Mouse (Mus musculus): Measurements from ENCODE around the gene Fgf12. TPM values are rescaled to one million over a fixed set of nuclear protein-coding genes. Genes with fewer than 3 reads are reported as not detected.

Fgf12 gene
- polyA plus RNA-seq, 1 experiment from 2014 or later: 0.43 TPM

DNA sequence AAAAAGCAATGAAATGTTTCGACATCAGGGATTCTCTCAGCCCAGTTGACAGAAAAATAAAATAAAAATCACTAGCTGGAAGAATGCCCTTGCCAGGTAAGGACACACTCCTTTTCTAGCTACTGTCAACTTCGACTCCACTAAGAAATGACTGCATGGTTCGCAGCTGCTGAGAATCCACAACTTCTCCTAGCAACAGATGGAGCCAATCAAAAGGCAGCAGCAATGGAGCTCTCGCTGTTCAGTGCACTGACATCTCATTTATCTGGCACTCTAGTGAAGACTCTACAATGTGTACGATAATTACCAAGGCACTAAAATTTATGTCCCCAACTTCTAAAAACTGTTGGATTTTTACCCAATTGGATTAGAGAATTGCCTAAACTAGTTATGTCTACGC is 407.5 kb downstream of the Fgf12 start:
- no peak overlapping the region for H3K4me3 ChIP-seq
- no peak overlapping the region for H3K27ac ChIP-seq
- H3K9me3 ChIP-seq (replicated peaks): no peaks in the 10 kb centered on the region
- H3K27me3 ChIP-seq (ENCODE audit: low read depth, poor library complexity, severe bottlenecking): no peaks in the 10 kb centered on the region
- H3K4me1 ChIP-seq: no peaks in the 10 kb centered on the region
- H3K36me3 ChIP-seq: no peaks in the 10 kb centered on the region
- no peak for DNase-seq (ENCODE audit: low spot score)
- 54% methylated on average over 6 of the region's 6 CpGs for WGBS

- no peaks in the 10 kb centered on the region for H3K9me3 ChIP-seq (replicated peaks)
- DNase-seq (ENCODE audit: low spot score): no peak
- H3K27me3 ChIP-seq (ENCODE audit: low read depth, poor library complexity, severe bottlenecking): no peaks in the 10 kb centered on the region
- H3K36me3 ChIP-seq: no peaks in the 10 kb centered on the region
- no peak overlapping the region for H3K4me3 ChIP-seq
- H3K4me1 ChIP-seq: no peaks in the 10 kb centered on the region
- WGBS: 94% methylated on average over 1 of the region's 1 CpGs
- no peak overlapping the region for H3K27ac ChIP-seq
Measured at GRCm38 (mm10) chr16:28337930-28338329, 414.9 kb downstream of the Fgf12 start.

- no peaks in the 10 kb centered on the region for H3K36me3 ChIP-seq
- H3K4me1 ChIP-seq: no peaks in the 10 kb centered on the region
- H3K27ac ChIP-seq: no peak overlapping the region
- no peaks in the 10 kb centered on the region for H3K9me3 ChIP-seq (replicated peaks)
- no peak overlapping the region for H3K4me3 ChIP-seq
- H3K27me3 ChIP-seq (ENCODE audit: low read depth, poor library complexity, severe bottlenecking): no peaks in the 10 kb centered on the region
- 84% methylated on average over 1 of the region's 1 CpGs for WGBS
- DNase-seq (ENCODE audit: low spot score): no peak
Measured at GRCm38 (mm10) chr16:28336700-28337099, 416.2 kb downstream of the Fgf12 start.

DNA sequence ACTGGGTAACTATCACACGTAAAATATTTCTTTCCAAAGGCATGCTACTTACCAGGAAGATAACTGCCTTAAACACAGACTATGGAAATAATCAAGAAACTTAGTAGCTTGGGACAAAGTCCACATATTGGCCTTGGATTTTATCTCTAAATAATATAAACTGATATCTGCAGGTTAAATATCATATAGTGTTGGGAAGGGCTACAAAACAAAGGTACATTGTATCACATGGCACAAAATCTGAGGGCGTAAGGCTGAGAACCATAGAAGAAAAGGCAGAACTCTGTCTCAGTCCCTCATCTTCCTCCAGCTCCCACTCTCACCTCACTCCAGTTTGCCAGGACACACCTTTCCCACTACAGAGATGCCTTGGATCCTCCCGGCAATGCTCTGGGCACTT is 417.8 kb downstream of the Fgf12 start:
- Histone ChIP-seq H3K4me1 (no peaks in the 10 kb centered on the region), H3K4me3 (no peak overlapping the region), H3K36me3 (no peaks in the 10 kb centered on the region), H3K27me3 (ENCODE audit: low read depth, poor library complexity, severe bottlenecking) (no peaks in the 10 kb centered on the region), H3K9me3 (replicated peaks) (no peaks in the 10 kb centered on the region), H3K27ac (no peak overlapping the region)
- 93% methylated on average over 3 of the region's 3 CpGs for WGBS
- no peak for DNase-seq (ENCODE audit: low spot score)

DNA sequence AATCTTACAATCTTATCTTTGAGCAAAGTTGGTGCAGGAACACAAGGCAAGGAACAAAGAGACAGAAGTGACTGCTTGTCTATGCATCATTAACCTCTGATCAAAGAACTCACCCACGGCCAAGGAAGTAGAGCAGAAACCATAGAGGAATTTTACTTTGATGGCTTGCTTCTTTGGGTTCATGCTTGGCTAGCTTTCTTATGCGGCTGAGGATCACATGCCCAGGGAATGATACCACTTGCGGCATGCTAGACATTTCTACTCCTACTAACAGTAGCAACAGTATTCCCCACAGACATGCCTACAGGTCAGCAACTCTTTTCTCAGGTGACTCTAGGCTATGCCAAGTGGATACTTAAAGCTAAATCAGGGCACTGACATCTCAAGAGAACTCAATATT is 429.3 kb downstream of the Fgf12 start:
- DNase-seq (ENCODE audit: low spot score): no peak
- 84% methylated on average over 3 of the region's 3 CpGs for WGBS
- Histone ChIP-seq H3K27me3 (ENCODE audit: low read depth, poor library complexity, severe bottlenecking) (no peaks in the 10 kb centered on the region), H3K4me3 (no peak overlapping the region), H3K4me1 (no peaks in the 10 kb centered on the region), H3K9me3 (replicated peaks) (no peaks in the 10 kb centered on the region), H3K36me3 (no peaks in the 10 kb centered on the region), H3K27ac (no peak overlapping the region)

- DNase-seq (ENCODE audit: low spot score): no peak
- H3K36me3 ChIP-seq: no peaks in the 10 kb centered on the region
- no peaks in the 10 kb centered on the region for H3K4me1 ChIP-seq
- no peaks in the 10 kb centered on the region for H3K27me3 ChIP-seq (ENCODE audit: low read depth, poor library complexity, severe bottlenecking)
- no peaks in the 10 kb centered on the region for H3K9me3 ChIP-seq (replicated peaks)
- H3K4me3 ChIP-seq: no peak overlapping the region
- 89% methylated on average over 4 of the region's 4 CpGs for WGBS
- H3K27ac ChIP-seq: no peak overlapping the region
Measured at GRCm38 (mm10) chr16:28311618-28312017, 441.2 kb downstream of the Fgf12 start.

DNA sequence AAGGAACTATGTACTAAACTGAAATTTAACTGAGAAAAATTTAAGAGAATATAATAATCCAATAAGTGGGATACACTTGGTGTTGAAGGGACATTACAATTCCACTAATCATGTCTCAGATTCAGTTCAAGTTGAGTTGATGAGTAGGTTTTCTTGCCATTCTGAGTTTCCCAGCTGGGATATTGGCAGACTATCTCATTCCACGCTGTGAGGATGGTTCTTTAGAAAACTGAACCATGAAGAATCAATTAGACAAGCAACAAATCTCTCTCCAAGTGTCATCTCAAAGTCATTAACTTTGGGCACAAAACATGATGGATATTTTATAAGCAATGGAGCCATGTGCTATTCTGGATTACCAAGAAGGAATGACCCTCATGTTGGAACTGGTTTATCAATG is 449.0 kb downstream of the Fgf12 start:
- no peaks in the 10 kb centered on the region for H3K9me3 ChIP-seq (replicated peaks)
- H3K27ac ChIP-seq: no peak overlapping the region
- H3K4me3 ChIP-seq: no peak overlapping the region
- 60% methylated on average over 1 of the region's 1 CpGs for WGBS
- no peaks in the 10 kb centered on the region for H3K36me3 ChIP-seq
- DNase-seq (ENCODE audit: low spot score): no peak
- no peaks in the 10 kb centered on the region for H3K27me3 ChIP-seq (ENCODE audit: low read depth, poor library complexity, severe bottlenecking)
- H3K4me1 ChIP-seq: no peaks in the 10 kb centered on the region

- WGBS: 60% methylated on average over 4 of the region's 4 CpGs
Measured at GRCm38 (mm10) chr16:28289689-28290330, 463.1 kb downstream of the Fgf12 start.

GRCm38 (mm10) chr16:28257904-28258303 is 495.0 kb downstream of the Fgf12 start:
- no peaks in the 10 kb centered on the region for H3K9me3 ChIP-seq (replicated peaks)
- H3K27me3 ChIP-seq (ENCODE audit: low read depth, poor library complexity, severe bottlenecking): no peaks in the 10 kb centered on the region
- H3K36me3 ChIP-seq: no peaks in the 10 kb centered on the region
- DNase-seq (ENCODE audit: low spot score): no peak
- no peaks in the 10 kb centered on the region for H3K4me1 ChIP-seq
- WGBS: 77% methylated on average over 5 of the region's 5 CpGs
- no peak overlapping the region for H3K4me3 ChIP-seq
- no peak overlapping the region for H3K27ac ChIP-seq

More at GRCm38 (mm10) chr16:28289689-28290330, 463.1 kb downstream of the Fgf12 start:
- Histone ChIP-seq H3K27me3 (ENCODE audit: low read depth, poor library complexity, severe bottlenecking) (no peaks in the 10 kb centered on the region), H3K27ac (no peak overlapping the region), H3K4me1 (no peaks in the 10 kb centered on the region), H3K4me3 (no peak overlapping the region), H3K9me3 (replicated peaks) (no peaks in the 10 kb centered on the region), H3K36me3 (no peaks in the 10 kb centered on the region)
- DNase-seq (ENCODE audit: low spot score): no peak

- Histone ChIP-seq H3K27ac (no peak overlapping the region), H3K9me3 (replicated peaks) (no peaks in the 10 kb centered on the region)
- WGBS: 91% methylated on average over 4 of the region's 4 CpGs
Measured at GRCm38 (mm10) chr16:28254303-28254702, 498.6 kb downstream of the Fgf12 start.

GRCm38 (mm10) chr16:28251930-28252329 is 500.9 kb downstream of the Fgf12 start:
- no peak for DNase-seq (ENCODE audit: low spot score)
- H3K27me3 ChIP-seq (ENCODE audit: low read depth, poor library complexity, severe bottlenecking): no peaks in the 10 kb centered on the region
- H3K27ac ChIP-seq: no peak overlapping the region
- H3K9me3 ChIP-seq (replicated peaks): no peaks in the 10 kb centered on the region
- H3K4me3 ChIP-seq: no peak overlapping the region
- WGBS: 76% methylated on average over 3 of the region's 3 CpGs
- no peaks in the 10 kb centered on the region for H3K4me1 ChIP-seq
- no peaks in the 10 kb centered on the region for H3K36me3 ChIP-seq

More at GRCm38 (mm10) chr16:28254303-28254702, 498.6 kb downstream of the Fgf12 start:
- DNase-seq (ENCODE audit: low spot score): no peak
- H3K36me3 ChIP-seq: no peaks in the 10 kb centered on the region
- H3K4me1 ChIP-seq: no peaks in the 10 kb centered on the region
- H3K27me3 ChIP-seq (ENCODE audit: low read depth, poor library complexity, severe bottlenecking): no peaks in the 10 kb centered on the region
- no peak overlapping the region for H3K4me3 ChIP-seq

DNA sequence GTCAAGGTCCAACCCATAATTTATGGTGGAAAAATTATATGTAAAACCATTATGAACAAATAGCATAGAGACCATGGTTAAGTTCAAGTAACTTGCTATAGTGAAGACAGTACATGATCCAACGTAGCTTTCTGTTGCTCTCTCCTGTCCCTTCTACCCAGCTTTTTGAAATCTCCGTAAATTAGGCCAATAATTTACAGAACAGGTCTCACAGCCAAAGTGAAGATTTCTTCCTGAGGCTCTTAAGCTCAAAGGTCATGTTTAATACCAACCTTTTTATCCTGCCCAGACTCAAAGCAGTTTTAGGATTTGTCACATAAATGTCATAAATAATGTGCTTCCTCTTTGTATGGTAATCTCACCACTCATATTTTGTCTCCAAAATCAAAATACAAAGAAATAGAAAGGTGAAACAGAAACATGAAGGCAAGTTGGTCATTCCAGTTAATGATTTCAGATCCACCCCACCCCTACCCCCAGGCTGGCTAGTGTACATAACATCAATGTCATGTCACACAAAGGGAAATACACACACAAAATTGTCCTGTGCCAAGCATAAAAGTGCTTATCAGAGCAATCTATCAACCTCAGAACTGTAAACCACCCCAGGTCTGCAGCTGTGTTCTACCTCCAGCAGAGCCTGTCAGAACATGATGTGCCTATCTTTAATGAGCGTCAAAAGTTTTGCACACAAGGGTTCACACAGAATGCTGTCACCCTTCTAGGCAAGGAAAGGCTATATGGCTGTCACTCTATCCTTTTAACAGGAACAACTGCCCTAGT is 509.8 kb downstream of the Fgf12 start:
- H3K4me3 ChIP-seq: no peak overlapping the region

GRCm38 (mm10) chr16:28239382-28239781 is 513.5 kb downstream of the Fgf12 start:
- no peak for DNase-seq (ENCODE audit: low spot score)
- H3K4me3 ChIP-seq: no peak overlapping the region
- no peaks in the 10 kb centered on the region for H3K9me3 ChIP-seq (replicated peaks)
- H3K27ac ChIP-seq: no peak overlapping the region
- peaks cover 12% of the 10 kb centered on the region for H3K4me1 ChIP-seq
- H3K27me3 ChIP-seq (ENCODE audit: low read depth, poor library complexity, severe bottlenecking): no peaks in the 10 kb centered on the region
- WGBS: 88% methylated on average over 4 of the region's 4 CpGs
- H3K36me3 ChIP-seq: no peaks in the 10 kb centered on the region

More for the DNA sequence above, 509.8 kb downstream of the Fgf12 start:
- Histone ChIP-seq H3K27me3 (ENCODE audit: low read depth, poor library complexity, severe bottlenecking) (no peaks in the 10 kb centered on the region), H3K36me3 (no peaks in the 10 kb centered on the region), H3K9me3 (replicated peaks) (no peaks in the 10 kb centered on the region), H3K4me1 (peaks cover 10% of the 10 kb centered on the region), H3K27ac (no peak overlapping the region)
- DNase-seq (ENCODE audit: low spot score): no peak
- 88% methylated on average over 3 of the region's 3 CpGs for WGBS
